Mouse (Mus musculus) WW6 (cell line): ENCODE results near the gene Arg1.

Experiments used
- DNase-seq: peaks from one replicate; pipeline ENCODE4 v3.0.0-alpha.2; 2013; ENCODE audit warnings: low read depth, low spot score

The Arg1 gene

GRCm38 (mm10) chr10:24926962-24927720, at the start of gene Arg1:
Gene Arg1 (minus strand): TSS chr10:24927484.
- DNase-seq: no peak

DNA sequence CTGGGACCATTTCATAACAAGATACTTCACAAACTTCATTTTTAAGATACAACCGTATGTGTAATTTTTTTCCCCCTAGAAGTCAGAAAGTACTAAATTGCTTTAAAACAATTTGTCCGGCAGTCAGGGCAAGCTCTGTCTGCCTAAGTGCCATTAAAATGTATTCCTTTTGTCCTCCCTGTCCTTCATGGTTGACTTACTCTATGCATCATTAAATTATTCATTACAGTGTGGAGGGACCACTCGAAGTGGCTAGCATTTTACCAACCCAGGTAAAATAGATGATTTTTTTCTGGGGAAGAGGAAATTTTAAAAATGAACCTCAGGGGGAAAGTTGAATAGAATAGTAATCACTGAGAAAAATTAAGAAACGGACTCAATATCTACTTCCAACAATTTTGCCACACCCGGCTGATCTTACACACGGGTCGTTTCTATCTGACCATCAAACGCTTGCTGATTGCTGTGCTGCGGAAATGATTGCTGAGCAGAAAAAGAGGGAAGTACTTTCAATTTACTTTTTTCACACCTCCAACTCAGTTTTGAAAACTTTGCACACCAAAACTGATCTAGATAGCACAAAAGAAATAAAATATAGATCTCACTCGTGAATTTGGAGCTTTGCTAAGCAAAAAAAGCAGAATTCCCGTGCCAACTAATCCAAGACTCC, 46.7 kb upstream of the Arg1 start:
- DNase-seq: no peak

DNA sequence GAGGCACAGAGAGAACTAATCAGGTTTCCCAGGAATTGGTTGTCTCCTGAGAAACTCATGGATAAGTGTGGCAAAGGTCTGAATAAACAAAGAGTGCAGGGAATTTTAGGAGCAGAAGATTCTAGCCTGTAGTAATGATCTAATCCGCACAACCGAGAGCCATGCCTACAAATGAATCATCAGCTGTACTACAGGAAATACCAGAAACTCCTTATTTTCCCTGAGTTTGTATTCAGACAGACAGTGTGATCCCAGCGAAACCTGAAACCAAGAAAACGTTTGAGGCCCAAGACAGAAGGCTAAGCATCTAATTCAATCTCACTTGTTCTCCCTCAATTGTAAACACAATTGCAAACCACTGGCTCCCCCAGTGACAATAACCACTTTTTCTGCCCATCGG, 46.1 kb upstream of the Arg1 start:
- DNase-seq: no peak

DNA sequence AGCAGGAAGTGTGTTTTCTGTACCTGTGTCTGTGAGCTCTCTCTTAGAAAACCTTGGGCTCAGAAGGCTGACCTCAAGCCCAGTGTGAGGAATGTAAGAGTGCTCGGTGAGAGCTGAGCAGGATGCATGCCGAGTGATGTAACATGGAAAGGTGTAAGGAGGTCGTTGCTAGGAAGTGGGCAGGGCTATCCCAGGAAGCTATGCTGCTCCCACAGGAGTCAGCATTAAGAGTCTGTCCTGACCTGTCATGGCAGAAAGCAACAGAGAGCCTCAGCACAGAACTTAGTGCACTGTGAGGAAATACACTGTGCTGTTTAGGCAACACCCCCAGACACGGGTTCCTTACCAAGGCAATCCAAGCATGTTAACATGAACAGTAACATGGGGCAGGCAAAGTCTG, 45.6 kb upstream of the Arg1 start:
- DNase-seq: no peak

GRCm38 (mm10) chr10:24965821-24966550, 38.7 kb upstream of the Arg1 start:
- no peak for DNase-seq

DNA sequence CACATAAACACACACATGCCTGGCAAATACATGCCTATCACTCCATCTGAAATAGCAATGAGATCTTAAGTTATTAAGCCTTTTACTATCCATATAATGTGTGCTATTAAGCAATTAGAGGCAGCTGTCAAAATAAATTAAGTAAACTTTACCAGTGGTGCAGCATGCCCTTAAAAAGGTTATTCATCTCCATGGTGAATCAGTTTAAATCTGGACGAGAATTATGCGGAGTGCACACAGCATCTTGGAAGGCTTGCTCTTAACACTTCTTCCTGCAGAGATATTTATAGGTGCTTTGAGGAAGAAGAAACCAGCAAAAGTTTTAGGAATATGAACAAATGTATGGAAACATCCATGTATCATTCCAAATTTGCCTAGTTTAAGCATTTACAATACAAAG, 34.6 kb upstream of the Arg1 start:
- DNase-seq: no peak

DNA sequence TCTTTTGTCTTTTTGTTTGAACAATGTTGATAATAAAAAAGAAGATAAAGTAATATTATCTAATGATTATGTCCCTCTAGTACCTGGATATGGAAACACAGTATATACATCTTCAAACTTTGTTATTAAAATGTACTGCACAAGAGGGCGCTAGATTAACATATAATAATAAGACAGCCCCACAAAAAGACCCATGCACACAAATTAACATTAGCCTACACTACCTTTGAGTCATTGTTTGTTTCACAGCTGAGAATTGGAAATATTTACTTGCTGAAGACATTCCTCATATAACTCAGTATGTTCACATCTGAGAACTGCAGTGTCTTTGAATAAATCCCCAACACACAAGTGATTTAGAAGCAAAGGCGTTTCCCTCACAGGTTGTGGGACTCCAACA, 33.8 kb upstream of the Arg1 start:
- DNase-seq: no peak

- no peak for DNase-seq
These were observed 32.0 kb upstream of the Arg1 start for GRCm38 (mm10) chr10:24959043-24959916.

- DNase-seq: no peak
These were observed 31.2 kb upstream of the Arg1 start for GRCm38 (mm10) chr10:24958280-24959042.

DNA sequence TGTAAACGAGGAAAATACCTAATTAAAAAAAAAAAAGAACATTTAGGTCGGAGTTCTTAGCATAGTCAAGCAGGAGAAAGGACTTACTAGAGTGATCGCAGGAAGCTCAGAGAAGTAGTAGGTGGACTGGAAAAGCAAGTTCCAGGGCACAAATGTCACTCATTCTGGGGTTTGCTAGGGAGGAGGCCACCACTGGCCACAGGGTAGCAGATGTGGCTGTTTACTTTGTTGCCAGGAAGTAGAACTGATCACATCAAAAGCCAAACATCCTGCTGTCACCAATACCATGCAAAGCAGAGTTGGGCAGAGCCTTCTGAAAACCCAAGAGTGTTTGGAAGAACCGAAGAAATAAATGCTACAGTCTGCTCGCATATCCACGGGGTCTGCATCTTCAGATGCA, 26.6 kb upstream of the Arg1 start:
- no peak for DNase-seq

- DNase-seq: no peak
These were observed 25.3 kb upstream of the Arg1 start for GRCm38 (mm10) chr10:24952549-24952948.

GRCm38 (mm10) chr10:24951575-24951974, 24.3 kb upstream of the Arg1 start:
- DNase-seq: no peak

DNA sequence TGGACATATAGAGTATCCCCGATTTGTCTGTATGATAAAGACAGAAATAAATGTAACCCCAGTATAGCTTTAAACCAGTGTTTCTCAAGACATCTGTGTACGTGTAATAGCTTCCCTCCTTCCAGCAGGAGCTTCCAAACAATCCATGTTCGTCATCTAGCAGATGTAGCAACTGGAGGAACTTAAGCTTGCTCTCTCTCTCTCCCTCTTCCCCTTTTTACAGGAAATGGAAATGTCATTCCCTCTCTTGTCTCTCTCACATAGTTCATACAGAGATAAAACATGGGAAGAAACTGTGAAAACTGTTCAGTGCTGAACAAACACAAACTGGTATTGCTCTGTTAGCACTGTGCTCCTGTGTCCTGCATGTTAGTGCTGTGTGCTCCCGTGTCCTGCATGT, 22.9 kb upstream of the Arg1 start:
- no peak for DNase-seq

- DNase-seq: no peak
These were observed 21.0 kb upstream of the Arg1 start for GRCm38 (mm10) chr10:24948278-24948677.

GRCm38 (mm10) chr10:24947871-24948270, 20.6 kb upstream of the Arg1 start:
- DNase-seq: no peak

DNA sequence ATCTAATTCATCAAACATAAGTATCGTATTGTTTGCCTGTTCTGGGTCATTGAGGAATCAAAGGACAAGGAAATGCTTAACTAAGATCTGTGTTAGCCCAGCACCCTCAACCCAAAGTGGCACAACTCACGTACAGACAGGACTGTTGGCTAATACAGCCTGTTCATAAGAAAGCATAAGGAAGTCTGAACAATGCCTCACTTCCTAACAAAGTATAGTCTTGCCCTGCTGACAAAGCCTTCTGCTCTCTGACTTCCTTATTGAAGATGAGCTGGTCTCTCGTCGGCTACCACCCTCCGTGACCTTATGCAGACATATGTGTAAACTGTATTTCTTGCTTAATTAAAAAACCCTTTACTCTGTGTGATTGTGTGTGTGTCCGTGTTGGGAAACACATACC, 2.9 kb upstream of the Arg1 start:
- DNase-seq: no peak

GRCm38 (mm10) chr10:24928072-24928471, 788 bp upstream of the Arg1 start:
- no peak for DNase-seq

- DNase-seq: no peak
These were observed 904 bp downstream of the Arg1 start for GRCm38 (mm10) chr10:24926380-24926779.

DNA sequence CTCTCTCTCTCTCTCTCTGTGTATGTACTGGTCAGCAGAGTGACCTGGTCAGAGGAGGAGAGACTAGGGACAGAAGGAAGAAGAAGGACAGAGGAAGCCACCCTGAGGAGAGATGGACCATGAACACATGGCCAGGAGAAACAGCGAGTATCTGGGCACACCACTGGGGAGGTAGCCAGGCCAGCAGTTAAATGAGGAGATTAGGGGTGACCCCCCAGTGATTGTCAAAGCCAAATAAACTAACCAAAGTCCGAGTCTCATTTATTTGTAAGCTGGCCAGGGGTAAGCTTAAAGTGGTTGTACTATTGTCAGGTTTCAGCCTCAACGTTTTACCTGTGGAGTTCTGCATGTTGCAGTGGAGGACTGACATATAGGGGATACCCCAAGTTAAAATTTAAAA, 3.0 kb downstream of the Arg1 start:
- no peak for DNase-seq

- DNase-seq: no peak
These were observed 4.3 kb downstream of the Arg1 start for GRCm38 (mm10) chr10:24922977-24923376.

GRCm38 (mm10) chr10:24915486-24915885, 11.8 kb downstream of the Arg1 start:
- DNase-seq: no peak
